Mouse (Mus musculus): Measurements from ENCODE around the gene Eif3b. TPM values are rescaled to one million over a fixed set of nuclear protein-coding genes. Genes with fewer than 3 reads are reported as not detected.
A peak's percentile ranks its signal among the peaks of the same experiment; 100 is the strongest.
"Not testable (repeated sequence)": the region's sequence is repeated elsewhere in the genome, so short reads cannot be mapped to it uniquely, and the experiment has no call there.

The Eif3b gene
- polyA plus RNA-seq, 1 experiment from 2014 or later = 167 TPM

GRCm38 (mm10) chr5:140408801-140409200 lies 10.3 kb upstream of the Eif3b start:
- Histone ChIP-seq H3K27me3 (ENCODE audit: insufficient read depth, poor library complexity, severe bottlenecking) (no peaks in the 10 kb centered on the region), H3K27ac (no peak overlapping the region)

GRCm38 (mm10) chr5:140411339-140411738 lies 7.8 kb upstream of the Eif3b start:
- Histone ChIP-seq H3K9me3 (no peaks in the 10 kb centered on the region), H3K27me3 (ENCODE audit: insufficient read depth, poor library complexity, severe bottlenecking) (no peaks in the 10 kb centered on the region), H3K4me1 (replicated peaks) (no peaks in the 10 kb centered on the region), H3K36me3 (no peaks in the 10 kb centered on the region), H3K4me3 (no peak overlapping the region), H3K27ac (no peak overlapping the region)
- WGBS = 47% methylated on average over 8 of the region's 8 CpGs
- DNase-seq (ENCODE audit: low spot score) = peak; percentile 56

More at GRCm38 (mm10) chr5:140408801-140409200, 10.3 kb upstream of the Eif3b start:
- Histone ChIP-seq H3K4me3 (no peak overlapping the region), H3K9me3 (no peaks in the 10 kb centered on the region), H3K36me3 (no peaks in the 10 kb centered on the region), H3K4me1 (replicated peaks) (no peaks in the 10 kb centered on the region)
- no peak for DNase-seq (ENCODE audit: low spot score)

- H3K36me3 ChIP-seq = no peaks in the 10 kb centered on the region
- H3K27me3 ChIP-seq (ENCODE audit: insufficient read depth, poor library complexity, severe bottlenecking) = no peaks in the 10 kb centered on the region
- H3K27ac ChIP-seq = no peak overlapping the region
- 0 out of 2 replicates have a peak, but pooled peaks cover 8% of the 10 kb centered on the region for H3K4me1 ChIP-seq (replicated peaks)
- 71% methylated on average over 4 of the region's 4 CpGs for WGBS
- no peak overlapping the region for H3K4me3 ChIP-seq
- DNase-seq (ENCODE audit: low spot score) = no peak
- H3K9me3 ChIP-seq = no peaks in the 10 kb centered on the region
These were observed 4.5 kb upstream of the Eif3b start for GRCm38 (mm10) chr5:140414647-140415046.

- DNase-seq (ENCODE audit: low spot score) = no peak
- H3K27me3 ChIP-seq (ENCODE audit: insufficient read depth, poor library complexity, severe bottlenecking) = no peaks in the 10 kb centered on the region
- peak overlapping the region; percentile 98 for H3K27ac ChIP-seq
- WGBS = 2% methylated on average over 12 of the region's 12 CpGs
- peak overlapping the region; percentile 97 for H3K4me3 ChIP-seq
- H3K36me3 ChIP-seq = peaks cover 24% of the 10 kb centered on the region
- no peaks in the 10 kb centered on the region for H3K9me3 ChIP-seq
- peaks cover 29% of the 10 kb centered on the region for H3K4me1 ChIP-seq (replicated peaks)
These were observed 1.0 kb upstream of the Eif3b start for GRCm38 (mm10) chr5:140418106-140418488.

- Histone ChIP-seq H3K4me1 (replicated peaks) (peaks cover 29% of the 10 kb centered on the region), H3K36me3 (peaks cover 39% of the 10 kb centered on the region), H3K27me3 (ENCODE audit: insufficient read depth, poor library complexity, severe bottlenecking) (no peaks in the 10 kb centered on the region), H3K9me3 (no peaks in the 10 kb centered on the region), H3K4me3 (peak overlapping the region; percentile 97), H3K27ac (peak overlapping the region; percentile 98)
- DNase-seq (ENCODE audit: low spot score) = no peak
- under 1% methylated on average over 62 of the region's 62 CpGs for whole genome bisulfite sequencing
These were observed 433 bp downstream of the Eif3b start for GRCm38 (mm10) chr5:140419442-140420080.

- Histone ChIP-seq H3K9me3 (no peaks in the 10 kb centered on the region), H3K4me1 (replicated peaks) (peaks cover 29% of the 10 kb centered on the region), H3K36me3 (peaks cover 49% of the 10 kb centered on the region), H3K27ac (no peak overlapping the region), H3K27me3 (ENCODE audit: insufficient read depth, poor library complexity, severe bottlenecking) (no peaks in the 10 kb centered on the region), H3K4me3 (peak overlapping the region; percentile 97)
- WGBS = 70% methylated on average over 4 of the region's 4 CpGs
- no peak for DNase-seq (ENCODE audit: low spot score)
These were observed 1.5 kb downstream of the Eif3b start for GRCm38 (mm10) chr5:140420616-140421015.

- 97% methylated on average over 17 of the region's 17 CpGs for WGBS
- Histone ChIP-seq H3K4me3 (no peak overlapping the region), H3K4me1 (replicated peaks) (peaks cover 15% of the 10 kb centered on the region), H3K27me3 (ENCODE audit: insufficient read depth, poor library complexity, severe bottlenecking) (no peaks in the 10 kb centered on the region), H3K36me3 (peaks cover 95% of the 10 kb centered on the region), H3K27ac (no peak overlapping the region), H3K9me3 (no peaks in the 10 kb centered on the region)
- no peak for DNase-seq (ENCODE audit: low spot score)
These were observed 6.1 kb downstream of the Eif3b start for GRCm38 (mm10) chr5:140425016-140425783.

GRCm38 (mm10) chr5:140439117-140439516 lies 20.0 kb downstream of the Eif3b start:
- H3K27me3 ChIP-seq (ENCODE audit: insufficient read depth, poor library complexity, severe bottlenecking); H3K4me1 ChIP-seq (replicated peaks); H3K4me3 ChIP-seq; DNase-seq (ENCODE audit: low spot score); H3K27ac ChIP-seq; H3K9me3 ChIP-seq: not testable (repeated sequence)
- 83% methylated on average over 3 of the region's 6 CpGs for WGBS
- peaks cover 97% of the 10 kb centered on the region for H3K36me3 ChIP-seq

GRCm38 (mm10) chr5:140441406-140441805 lies 22.3 kb downstream of the Eif3b start:
- Histone ChIP-seq H3K36me3 (peaks cover 97% of the 10 kb centered on the region), H3K4me1 (replicated peaks) (no peaks in the 10 kb centered on the region), H3K9me3 (0 out of 2 replicates have a peak, but pooled peaks cover 6% of the 10 kb centered on the region), H3K27ac (no peak overlapping the region), H3K4me3 (no peak overlapping the region), H3K27me3 (ENCODE audit: insufficient read depth, poor library complexity, severe bottlenecking) (no peaks in the 10 kb centered on the region)
- no peak for DNase-seq (ENCODE audit: low spot score)
- 86% methylated on average over 3 of the region's 3 CpGs for WGBS

GRCm38 (mm10) chr5:140444012-140444411 lies 24.9 kb downstream of the Eif3b start:
- Histone ChIP-seq H3K27ac (no peak overlapping the region), H3K9me3 (no peaks in the 10 kb centered on the region), H3K4me3 (no peak overlapping the region), H3K36me3 (peaks cover 82% of the 10 kb centered on the region), H3K4me1 (replicated peaks) (no peaks in the 10 kb centered on the region), H3K27me3 (ENCODE audit: insufficient read depth, poor library complexity, severe bottlenecking) (no peaks in the 10 kb centered on the region)
- DNase-seq (ENCODE audit: low spot score) = no peak
- 91% methylated on average over 4 of the region's 4 CpGs for WGBS

- H3K27me3 ChIP-seq (ENCODE audit: insufficient read depth, poor library complexity, severe bottlenecking) = no peaks in the 10 kb centered on the region
- H3K4me1 ChIP-seq (replicated peaks) = no peaks in the 10 kb centered on the region
- no peak within 1 kb of the TSS for H3K27ac ChIP-seq
- H3K36me3 ChIP-seq = peaks cover 68% of the 10 kb centered on the region
- H3K4me3 ChIP-seq = no peak within 1 kb of the TSS
- WGBS = 87% methylated on average over 5 of the region's 5 CpGs
- no peaks in the 10 kb centered on the region for H3K9me3 ChIP-seq
- no peak for DNase-seq (ENCODE audit: low spot score)
These were observed 26.2 kb downstream of the Eif3b start, which contains the start of gene Gm4869 for GRCm38 (mm10) chr5:140445345-140445744. Gene Gm4869, plus strand, starts transcription at chr5:140445645.

- Histone ChIP-seq H3K9me3 (no peaks in the 10 kb centered on the region), H3K36me3 (peaks cover 61% of the 10 kb centered on the region), H3K4me1 (replicated peaks) (no peaks in the 10 kb centered on the region), H3K4me3 (no peak overlapping the region), H3K27ac (no peak overlapping the region), H3K27me3 (ENCODE audit: insufficient read depth, poor library complexity, severe bottlenecking) (no peaks in the 10 kb centered on the region)
- WGBS = 78% methylated on average over 7 of the region's 7 CpGs
- DNase-seq (ENCODE audit: low spot score) = no peak
These were observed 26.9 kb downstream of the Eif3b start for GRCm38 (mm10) chr5:140446054-140446453.

GRCm38 (mm10) chr5:140454488-140454887 lies 35.4 kb downstream of the Eif3b start:
- Histone ChIP-seq H3K9me3 (no peaks in the 10 kb centered on the region), H3K4me1 (replicated peaks) (no peaks in the 10 kb centered on the region), H3K36me3 (no peaks in the 10 kb centered on the region), H3K27me3 (ENCODE audit: insufficient read depth, poor library complexity, severe bottlenecking) (no peaks in the 10 kb centered on the region), H3K4me3 (no peak overlapping the region), H3K27ac (no peak overlapping the region)
- no peak for DNase-seq (ENCODE audit: low spot score)
